Mouse (Mus musculus): ENCODE data around the gene Sctr.

- no peak for TF ChIP-seq MYOG (IDR thresholded peaks at IDR 0.05; ENCODE audit: control insufficient read depth, extremely low read depth, insufficient read length)
- no peak for TF ChIP-seq CTCF (IDR thresholded peaks at IDR 0.05; ENCODE audit: control insufficient read depth, insufficient read depth, insufficient read length)
- TF ChIP-seq USF1 (IDR thresholded peaks at IDR 0.05; ENCODE audit: low read depth), result no peak
Observed at GRCm38 (mm10) chr1:120034793-120035192, 28.1 kb downstream of the Sctr start.
